Mouse (Mus musculus) right cerebral cortex, postnatal 36 days (tissue): ENCODE results near the gene Ky.

Source experiments
- DNase-seq, 2 experiments: peaks; one replicate each; pipeline ENCODE4 v3.0.0; 2022; ENCODE audit warnings: low spot score in 2 of 2, mixed read lengths in 1 of 2

The Ky gene

GRCm38 (mm10) chr9:102505700-102506585 lies at the start of gene Ky:
Ky (plus strand) TSS chr9:102505750.
- no peak for DNase-seq

- DNase-seq = no peak
Measured at GRCm38 (mm10) chr9:102462251-102462650, 43.3 kb upstream of the Ky start.

GRCm38 (mm10) chr9:102465044-102465443 lies 40.5 kb upstream of the Ky start:
- DNase-seq = no peak

GRCm38 (mm10) chr9:102465726-102466125 lies 39.8 kb upstream of the Ky start:
- no peak for DNase-seq

- DNase-seq = peak; percentile 15 to 24
Measured at GRCm38 (mm10) chr9:102470076-102470819, 35.3 kb upstream of the Ky start.

- DNase-seq = peak; percentile 68 to 81
Measured at GRCm38 (mm10) chr9:102477767-102478450, 27.6 kb upstream of the Ky start.

- no peak for DNase-seq
Measured at GRCm38 (mm10) chr9:102478451-102478835, 27.1 kb upstream of the Ky start.

GRCm38 (mm10) chr9:102479022-102479421 lies 26.5 kb upstream of the Ky start:
- no peak for DNase-seq

GRCm38 (mm10) chr9:102492031-102492795 lies 13.3 kb upstream of the Ky start:
- no peak for DNase-seq

GRCm38 (mm10) chr9:102493044-102493443 lies 12.5 kb upstream of the Ky start:
- DNase-seq = no peak

GRCm38 (mm10) chr9:102493916-102494315 lies 11.6 kb upstream of the Ky start:
- no peak for DNase-seq

- DNase-seq = no peak
Measured at GRCm38 (mm10) chr9:102494454-102494853, 11.1 kb upstream of the Ky start.

GRCm38 (mm10) chr9:102495266-102495665 lies 10.3 kb upstream of the Ky start:
- no peak for DNase-seq

GRCm38 (mm10) chr9:102496481-102497041 lies 9.0 kb upstream of the Ky start:
- peak; percentile 32 to 74 for DNase-seq

- no peak for DNase-seq
Measured at GRCm38 (mm10) chr9:102497089-102497690, 8.4 kb upstream of the Ky start.

GRCm38 (mm10) chr9:102497833-102498430 lies 7.6 kb upstream of the Ky start:
- no peak for DNase-seq

- no peak for DNase-seq
Measured at GRCm38 (mm10) chr9:102498701-102499100, 6.8 kb upstream of the Ky start.

- peak; percentile 60 to 81 for DNase-seq
Measured at GRCm38 (mm10) chr9:102499266-102499665, 6.3 kb upstream of the Ky start.

- DNase-seq = no peak
Measured at GRCm38 (mm10) chr9:102499746-102500145, 5.8 kb upstream of the Ky start.

GRCm38 (mm10) chr9:102501113-102501512 lies 4.4 kb upstream of the Ky start:
- no peak for DNase-seq
